Mouse (Mus musculus) liver, postnatal 0 days (tissue): ENCODE measurements at regions not wholly inside any gene's neighbourhood (a gene's known extent, or its start where the extent isn't known, plus 50 kb on each side); places are given as distances from the start of the nearest gene placed in this dataset.

Source experiments
- CTCF ChIP-seq: sonication (generic); IDR thresholded peaks from 2 replicates; pipeline ENCODE4 v1.5.1; 2016; ENCODE audit warnings: antibody characterized with exemption, low read depth
- EP300 ChIP-seq: IDR thresholded peaks from 2 replicates; pipeline ENCODE4 v1.6.1; 2016; ENCODE audit warnings: antibody characterized with exemption, low read depth, mild to moderate bottlenecking

GRCm38 (mm10) chr12:54520406-54520805 is 136.0 kb downstream of the Sptssa start:
- no peak for TF ChIP-seq CTCF
- no peak for TF ChIP-seq EP300
